Mouse (Mus musculus): Measurements from ENCODE around the gene Nrbf2. TPM values are rescaled to one million over a fixed set of nuclear protein-coding genes. Genes with fewer than 3 reads are reported as not detected.
A peak's percentile ranks its signal among the peaks of the same experiment; 100 is the strongest.

Nrbf2 gene
- polyA plus RNA-seq, 1 experiment from 2014 or later = 38.6 TPM

- Histone ChIP-seq H3K4me1 (0 out of 2 replicates have a peak, but pooled peaks cover 4% of the 10 kb centered on the region), H3K9ac (replicated peaks) (no peak overlapping the region), H3K36me3 (no peaks in the 10 kb centered on the region), H3K4me3 (replicated peaks) (no peak overlapping the region), H3K27me3 (replicated peaks) (no peaks in the 10 kb centered on the region), H3K27ac (replicated peaks) (no peak overlapping the region), H3K9me3 (replicated peaks) (no peaks in the 10 kb centered on the region), H3K4me2 (no peak overlapping the region)
- 87% methylated on average over 4 of the region's 4 CpGs for WGBS
- ATAC-seq (ENCODE audit: low FRiP score) = no peak
These were observed 5.5 kb upstream of the Nrbf2 start for GRCm38 (mm10) chr10:67290622-67291021.

DNA sequence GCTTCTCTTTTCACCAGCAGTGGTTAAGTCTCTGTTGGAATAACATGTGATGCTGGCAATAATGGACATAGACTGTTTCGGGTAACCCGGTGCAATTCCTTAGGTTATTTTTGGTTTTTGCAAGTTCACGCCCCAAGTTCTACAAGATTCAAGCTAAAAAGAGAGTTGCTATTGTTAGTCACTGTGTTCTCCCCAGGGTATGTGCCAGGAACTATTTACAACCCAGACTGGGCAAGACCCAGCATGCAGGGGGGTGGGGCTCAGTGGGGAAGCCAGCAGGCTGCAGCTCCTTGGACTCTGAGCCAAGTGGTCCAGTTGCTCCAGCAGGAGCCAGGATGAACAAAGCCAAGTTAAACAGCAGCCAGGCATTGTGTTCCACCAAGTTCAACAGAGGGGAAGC, 2.8 kb upstream of the Nrbf2 start:
- Histone ChIP-seq H3K27ac (replicated peaks) (no peak overlapping the region), H3K9ac (replicated peaks) (no peak overlapping the region), H3K4me1 (peaks cover 22% of the 10 kb centered on the region), H3K9me3 (replicated peaks) (no peaks in the 10 kb centered on the region), H3K27me3 (replicated peaks) (no peaks in the 10 kb centered on the region), H3K36me3 (no peaks in the 10 kb centered on the region), H3K4me2 (no peak overlapping the region), H3K4me3 (replicated peaks) (no peak overlapping the region)
- no peak for ATAC-seq (ENCODE audit: low FRiP score)
- WGBS = 49% methylated on average over 3 of the region's 3 CpGs

DNA sequence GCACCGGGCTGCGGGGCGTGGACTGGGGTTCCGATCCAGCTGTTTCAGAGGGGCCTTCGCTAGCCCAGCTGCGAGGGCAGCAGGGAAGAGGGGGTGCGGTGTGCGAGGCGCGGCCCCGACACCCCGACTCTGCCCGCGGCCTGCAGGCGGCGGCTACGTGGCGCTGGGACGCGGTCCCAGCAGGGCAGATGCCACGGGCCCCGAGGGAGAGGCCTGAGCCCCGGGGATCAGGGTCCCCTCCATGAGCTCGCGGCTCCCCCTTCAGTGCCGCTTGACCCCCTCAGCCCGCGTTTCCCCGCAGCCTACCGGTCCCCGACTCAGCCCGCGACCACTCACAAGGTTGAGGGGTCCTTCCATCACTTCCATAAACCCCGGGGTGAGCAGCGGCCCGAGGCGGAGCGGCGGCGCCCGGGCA, 337 bp downstream of the Nrbf2 start:
- H3K27ac ChIP-seq (replicated peaks) = peak overlapping the region; percentile 84
- ATAC-seq (ENCODE audit: low FRiP score) = no peak; the same call in none of the 2 replicates
- peak overlapping the region; percentile 97 for H3K4me3 ChIP-seq (replicated peaks)
- peak overlapping the region; percentile 89 for H3K9ac ChIP-seq (replicated peaks)
- WGBS = under 1% methylated on average over 33 of the region's 41 CpGs
- H3K36me3 ChIP-seq = no peaks in the 10 kb centered on the region
- H3K9me3 ChIP-seq (replicated peaks) = no peaks in the 10 kb centered on the region
- peak overlapping the region; percentile 89 for H3K4me2 ChIP-seq
- peaks cover 35% of the 10 kb centered on the region for H3K4me1 ChIP-seq
- no peaks in the 10 kb centered on the region for H3K27me3 ChIP-seq (replicated peaks)

GRCm38 (mm10) chr10:67284311-67284710, 794 bp downstream of the Nrbf2 start:
- H3K9ac ChIP-seq (replicated peaks) = peak overlapping the region; percentile 89
- peak overlapping the region; percentile 97 for H3K4me3 ChIP-seq (replicated peaks)
- H3K36me3 ChIP-seq = no peaks in the 10 kb centered on the region
- peak overlapping the region; percentile 84 for H3K27ac ChIP-seq (replicated peaks)
- no peak for ATAC-seq (ENCODE audit: low FRiP score)
- peaks cover 35% of the 10 kb centered on the region for H3K4me1 ChIP-seq
- no peaks in the 10 kb centered on the region for H3K27me3 ChIP-seq (replicated peaks)
- H3K9me3 ChIP-seq (replicated peaks) = no peaks in the 10 kb centered on the region
- 1% methylated on average over 10 of the region's 10 CpGs for WGBS
- peak overlapping the region; percentile 89 for H3K4me2 ChIP-seq

GRCm38 (mm10) chr10:67283516-67283915, 1.6 kb downstream of the Nrbf2 start:
- 92% methylated on average over 9 of the region's 9 CpGs for WGBS
- Histone ChIP-seq H3K4me2 (peak overlapping the region; percentile 89), H3K36me3 (no peaks in the 10 kb centered on the region), H3K4me1 (peaks cover 35% of the 10 kb centered on the region), H3K9me3 (replicated peaks) (no peaks in the 10 kb centered on the region), H3K27ac (replicated peaks) (no peak overlapping the region), H3K4me3 (replicated peaks) (peak overlapping the region; percentile 97; the same call in 1 of the 2 replicates), H3K9ac (replicated peaks) (peak overlapping the region; percentile 89; the same call in 1 of the 2 replicates), H3K27me3 (replicated peaks) (no peaks in the 10 kb centered on the region)
- no peak for ATAC-seq (ENCODE audit: low FRiP score)

DNA sequence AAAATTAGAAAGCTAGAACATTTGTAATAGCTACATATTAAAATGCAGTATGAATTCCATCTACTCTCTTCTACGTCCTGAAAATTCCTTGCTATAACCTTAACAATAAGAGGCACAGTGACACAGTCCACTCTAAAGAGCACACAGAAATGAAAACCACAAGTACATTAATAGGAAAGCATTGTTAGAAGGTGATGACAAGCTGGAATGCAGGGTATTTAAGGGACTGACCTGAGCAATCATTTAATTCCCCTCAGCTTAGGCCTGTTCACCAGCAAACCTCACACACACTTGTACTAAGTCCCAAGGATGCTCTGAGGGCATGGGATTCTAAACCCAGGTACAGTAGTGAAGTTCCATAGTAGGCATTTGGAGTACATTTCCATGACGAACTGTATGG, 2.6 kb downstream of the Nrbf2 start:
- Histone ChIP-seq H3K4me2 (no peak overlapping the region), H3K27me3 (replicated peaks) (no peaks in the 10 kb centered on the region), H3K36me3 (no peaks in the 10 kb centered on the region), H3K9me3 (replicated peaks) (no peaks in the 10 kb centered on the region), H3K9ac (replicated peaks) (no peak overlapping the region), H3K4me1 (peaks cover 33% of the 10 kb centered on the region), H3K4me3 (replicated peaks) (no peak overlapping the region), H3K27ac (replicated peaks) (no peak overlapping the region)
- WGBS = 85% methylated on average over 2 of the region's 2 CpGs
- ATAC-seq (ENCODE audit: low FRiP score) = no peak

- Histone ChIP-seq H3K4me1 (peaks cover 33% of the 10 kb centered on the region), H3K27me3 (replicated peaks) (no peaks in the 10 kb centered on the region), H3K4me2 (no peak overlapping the region), H3K27ac (replicated peaks) (no peak overlapping the region), H3K4me3 (replicated peaks) (no peak overlapping the region), H3K9ac (replicated peaks) (no peak overlapping the region), H3K9me3 (replicated peaks) (no peaks in the 10 kb centered on the region), H3K36me3 (no peaks in the 10 kb centered on the region)
- ATAC-seq (ENCODE audit: low FRiP score) = no peak
- WGBS = 87% methylated on average over 8 of the region's 8 CpGs
These were observed 3.3 kb downstream of the Nrbf2 start for GRCm38 (mm10) chr10:67281852-67282251.

DNA sequence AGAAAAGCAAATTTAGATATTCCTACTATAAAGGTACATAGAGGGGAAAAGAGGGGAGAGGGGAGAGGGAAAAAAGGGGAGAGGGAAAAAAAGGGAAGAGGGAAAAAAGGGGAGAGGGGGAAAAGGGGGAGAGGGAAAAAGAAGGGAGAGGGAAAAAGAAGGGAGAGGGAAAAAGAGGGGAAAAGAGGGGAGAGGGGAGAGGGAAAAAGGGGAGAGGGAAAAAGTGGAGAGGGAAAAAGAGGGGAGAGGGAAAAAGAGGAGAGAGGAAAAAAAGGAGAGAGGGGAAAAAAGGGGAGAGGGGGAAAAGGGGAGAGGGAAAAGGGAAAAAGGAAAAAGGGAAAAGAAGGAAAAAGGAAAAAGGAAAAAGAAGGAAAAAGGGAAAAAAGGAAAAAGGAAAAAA, 9.2 kb downstream of the Nrbf2 start:
- Histone ChIP-seq H3K9me3 (replicated peaks) (no peaks in the 10 kb centered on the region), H3K36me3 (peaks cover 20% of the 10 kb centered on the region), H3K9ac (replicated peaks) (no peak overlapping the region), H3K27me3 (replicated peaks) (no peaks in the 10 kb centered on the region), H3K4me3 (replicated peaks) (no peak overlapping the region), H3K4me2 (no peak overlapping the region), H3K27ac (replicated peaks) (no peak overlapping the region), H3K4me1 (no peaks in the 10 kb centered on the region)
- no peak for ATAC-seq (ENCODE audit: low FRiP score)

DNA sequence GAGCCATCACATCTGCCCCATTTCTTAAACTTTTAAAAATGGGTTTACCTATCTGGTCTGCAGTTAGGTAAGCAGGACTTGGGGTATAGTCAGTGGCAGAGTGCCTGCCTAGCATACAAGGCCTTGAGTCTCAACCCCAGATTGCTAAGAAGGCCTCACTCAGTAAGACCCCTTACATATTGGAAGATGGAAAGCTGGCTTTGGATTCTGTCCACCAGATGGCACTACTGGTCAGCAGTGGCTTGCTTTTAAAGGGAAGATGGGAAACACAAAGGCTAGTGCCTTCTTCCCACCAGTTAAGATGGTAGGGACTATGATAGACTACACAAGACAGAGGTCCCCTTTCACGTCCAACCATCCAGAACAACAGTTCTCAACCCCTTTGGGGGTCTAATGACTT, 20.3 kb downstream of the Nrbf2 start:
- H3K27ac ChIP-seq (replicated peaks) = no peak overlapping the region
- no peak overlapping the region for H3K4me2 ChIP-seq
- 52% methylated on average over 1 of the region's 1 CpGs for WGBS
- H3K9ac ChIP-seq (replicated peaks) = no peak overlapping the region
- H3K4me3 ChIP-seq (replicated peaks) = no peak overlapping the region
- H3K9me3 ChIP-seq (replicated peaks) = no peaks in the 10 kb centered on the region
- ATAC-seq (ENCODE audit: low FRiP score) = no peak
- peaks cover 30% of the 10 kb centered on the region for H3K36me3 ChIP-seq
- H3K4me1 ChIP-seq = no peaks in the 10 kb centered on the region
- no peaks in the 10 kb centered on the region for H3K27me3 ChIP-seq (replicated peaks)

DNA sequence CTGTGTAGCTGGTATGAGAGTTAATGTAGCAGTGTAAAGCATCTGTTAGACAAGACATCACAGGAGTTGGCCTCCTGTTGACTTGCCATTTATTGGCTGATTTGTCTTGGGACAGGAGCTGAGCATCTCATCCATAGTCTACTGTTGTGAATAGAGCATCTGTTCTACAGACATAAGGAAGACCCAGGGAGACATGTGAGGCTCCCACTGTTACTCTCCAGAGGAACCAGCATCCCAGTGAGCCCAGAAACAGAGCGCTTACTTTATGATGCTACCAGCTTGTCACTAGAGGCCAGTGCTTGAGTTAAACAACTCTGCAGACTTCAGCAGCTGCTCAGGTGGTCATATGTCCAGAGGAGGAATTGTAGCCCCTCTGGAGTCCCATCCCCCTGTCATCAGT, 32.0 kb downstream of the Nrbf2 start:
- no peak for ATAC-seq (ENCODE audit: low FRiP score)
- Histone ChIP-seq H3K9me3 (replicated peaks) (no peaks in the 10 kb centered on the region), H3K4me3 (replicated peaks) (no peak overlapping the region), H3K27me3 (replicated peaks) (no peaks in the 10 kb centered on the region), H3K27ac (replicated peaks) (peak overlapping the region; percentile 63; the same call in 1 of the 2 replicates), H3K4me2 (no peak overlapping the region), H3K9ac (replicated peaks) (no peak overlapping the region), H3K4me1 (peaks cover 10% of the 10 kb centered on the region), H3K36me3 (peaks cover 27% of the 10 kb centered on the region)
- WGBS = 67% methylated on average over 1 of the region's 1 CpGs

GRCm38 (mm10) chr10:67252353-67252752, 32.8 kb downstream of the Nrbf2 start:
- no peak for ATAC-seq (ENCODE audit: low FRiP score)
- no peaks in the 10 kb centered on the region for H3K27me3 ChIP-seq (replicated peaks)
- H3K36me3 ChIP-seq = peaks cover 28% of the 10 kb centered on the region
- no peak overlapping the region for H3K9ac ChIP-seq (replicated peaks)
- WGBS = 55% methylated on average over 5 of the region's 5 CpGs
- no peak overlapping the region for H3K4me2 ChIP-seq
- peak overlapping the region; percentile 63; the same call in 1 of the 2 replicates for H3K27ac ChIP-seq (replicated peaks)
- H3K4me1 ChIP-seq = peaks cover 10% of the 10 kb centered on the region
- H3K9me3 ChIP-seq (replicated peaks) = no peaks in the 10 kb centered on the region
- no peak overlapping the region for H3K4me3 ChIP-seq (replicated peaks)

- 87% methylated on average over 6 of the region's 6 CpGs for WGBS
- no peak overlapping the region for H3K9ac ChIP-seq (replicated peaks)
- no peaks in the 10 kb centered on the region for H3K27me3 ChIP-seq (replicated peaks)
- H3K4me2 ChIP-seq = no peak overlapping the region
- no peaks in the 10 kb centered on the region for H3K9me3 ChIP-seq (replicated peaks)
- no peak overlapping the region for H3K4me3 ChIP-seq (replicated peaks)
- no peak overlapping the region for H3K27ac ChIP-seq (replicated peaks)
- no peak for ATAC-seq (ENCODE audit: low FRiP score)
- peaks cover 36% of the 10 kb centered on the region for H3K36me3 ChIP-seq
- peaks cover 10% of the 10 kb centered on the region for H3K4me1 ChIP-seq
These were observed 34.3 kb downstream of the Nrbf2 start for GRCm38 (mm10) chr10:67250846-67251245.

GRCm38 (mm10) chr10:67249486-67249885, 35.6 kb downstream of the Nrbf2 start:
- no peaks in the 10 kb centered on the region for H3K9me3 ChIP-seq (replicated peaks)
- no peak overlapping the region for H3K4me2 ChIP-seq
- H3K27ac ChIP-seq (replicated peaks) = no peak overlapping the region
- H3K9ac ChIP-seq (replicated peaks) = no peak overlapping the region
- H3K4me3 ChIP-seq (replicated peaks) = no peak overlapping the region
- 89% methylated on average over 2 of the region's 2 CpGs for WGBS
- H3K36me3 ChIP-seq = peaks cover 36% of the 10 kb centered on the region
- ATAC-seq (ENCODE audit: low FRiP score) = no peak
- no peaks in the 10 kb centered on the region for H3K27me3 ChIP-seq (replicated peaks)
- H3K4me1 ChIP-seq = peaks cover 10% of the 10 kb centered on the region
